Mouse (Mus musculus) liver, adult 2 months (tissue): Measurements from ENCODE around the gene Cttnbp2nl.

Experiments
- CTCF ChIP-seq: fragments of 200-500 bp; IDR thresholded peaks from 2 replicates; pipeline ENCODE4 v1.5.1; 2011; ENCODE audit warnings: low read depth, low read length, control low read depth
- POLR2A ChIP-seq: fragments of 200-500 bp; IDR thresholded peaks from 2 replicates; pipeline ENCODE4 v1.6.1; 2011; ENCODE audit warnings: low read length, control low read depth; ENCODE audit not compliant: insufficient read depth; ENCODE audit errors: extremely low read depth

DNA sequence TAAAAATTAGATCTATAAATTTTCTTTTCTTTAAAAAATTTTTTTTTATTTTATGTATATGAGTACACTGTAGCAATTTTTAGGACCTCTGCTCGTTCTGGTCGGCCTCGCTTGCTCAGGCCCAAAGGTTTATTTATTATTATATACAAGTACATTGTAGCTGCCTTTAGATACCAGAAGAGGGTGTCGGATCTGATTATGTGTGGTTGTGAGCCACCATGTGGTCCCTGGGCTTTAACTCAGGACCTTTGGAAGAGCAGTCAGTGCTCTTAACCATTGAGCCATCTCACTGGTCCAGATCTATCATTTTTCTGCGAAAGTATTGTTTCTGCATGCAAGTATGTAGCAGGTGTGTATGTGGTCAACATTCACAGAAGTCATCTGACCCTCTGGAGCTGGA lies 18.3 kb upstream of the Cttnbp2nl start:
- TF ChIP-seq CTCF (no peak), POLR2A (no peak)
